Mouse (Mus musculus): ENCODE measurements at regions not wholly inside any gene's neighbourhood (a gene's known extent, or its start where the extent isn't known, plus 50 kb on each side); places are given as distances from the start of the nearest gene placed in this dataset.

DNA sequence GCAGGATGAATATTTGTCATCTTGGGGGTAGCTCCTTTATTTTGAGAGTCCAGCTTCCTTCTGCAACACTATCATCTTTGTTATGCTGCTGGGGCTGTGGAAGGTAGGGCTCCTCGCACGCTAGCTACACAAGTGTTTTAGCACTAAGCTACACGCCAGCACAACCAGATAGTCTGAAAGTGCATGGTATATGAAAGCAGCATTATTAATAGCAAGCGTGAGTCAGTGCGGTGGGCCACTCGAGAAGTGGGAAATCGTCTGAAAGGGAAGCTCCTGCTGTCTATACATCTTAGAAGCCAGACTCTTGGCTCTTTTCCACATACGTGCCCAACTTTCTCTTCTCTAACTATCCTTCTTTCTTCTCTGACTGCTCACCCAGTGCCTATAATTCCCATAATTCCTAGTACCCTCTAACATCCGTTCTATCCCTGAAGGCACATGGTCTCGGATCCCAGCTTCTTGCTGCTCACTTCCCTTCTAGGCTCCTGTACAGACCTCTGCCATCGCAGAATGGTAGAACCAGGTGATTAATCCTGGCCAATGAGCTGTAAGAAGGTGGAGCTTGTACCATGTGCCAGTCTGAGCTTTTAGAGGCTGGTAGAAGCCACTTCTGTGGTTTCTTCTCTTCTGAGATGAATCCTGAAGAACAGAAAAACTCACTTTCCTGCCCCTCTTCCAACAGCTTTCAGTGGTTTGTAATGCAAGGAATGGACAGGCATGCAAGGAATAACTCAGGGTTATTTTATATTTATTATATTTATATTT lies 55.5 kb downstream of the E030025P04Rik start:
- DNase-seq (ENCODE audit: low spot score) = no peak

DNA sequence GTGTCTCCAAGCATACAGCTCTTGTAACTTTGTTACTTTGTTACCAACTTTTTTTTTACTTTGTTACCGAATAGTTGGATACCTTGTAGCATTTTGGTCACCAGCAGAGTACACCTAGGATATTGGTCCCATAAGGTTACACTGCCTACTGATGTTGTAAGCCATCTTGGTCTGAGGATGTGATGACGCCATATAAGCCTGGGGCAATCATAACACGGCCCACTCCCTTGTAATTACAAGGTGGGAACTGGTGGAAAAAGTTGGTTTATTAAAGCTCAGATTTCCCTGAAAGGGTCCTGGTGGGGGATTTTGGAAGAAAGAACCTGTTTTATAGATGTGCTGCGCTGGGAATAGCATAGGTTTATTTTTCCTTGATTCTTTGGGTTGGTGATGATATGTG lies 62.2 kb downstream of the E030025P04Rik start:
- DNase-seq (ENCODE audit: low spot score) = no peak

DNA sequence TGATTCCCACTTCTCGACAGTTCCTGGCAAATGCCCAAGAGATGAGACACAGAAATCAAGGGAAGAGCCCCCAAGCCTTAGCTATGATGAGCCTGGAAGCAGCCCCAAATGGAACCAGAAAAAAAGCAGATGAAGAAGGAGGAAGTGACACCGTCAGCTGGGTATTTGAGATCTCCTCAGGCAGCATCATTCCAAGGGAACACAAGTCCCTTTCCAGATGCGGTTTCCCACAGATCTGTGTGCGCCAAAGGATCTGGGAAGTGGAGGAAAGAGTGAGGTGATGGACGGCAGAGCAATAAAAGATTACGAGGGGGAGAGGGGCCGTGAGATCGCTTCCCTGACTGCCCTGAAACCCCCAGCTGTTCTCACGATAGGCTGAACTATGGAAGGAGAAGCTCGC lies 62.7 kb downstream of the E030025P04Rik start:
- DNase-seq (ENCODE audit: low spot score) = no peak

DNA sequence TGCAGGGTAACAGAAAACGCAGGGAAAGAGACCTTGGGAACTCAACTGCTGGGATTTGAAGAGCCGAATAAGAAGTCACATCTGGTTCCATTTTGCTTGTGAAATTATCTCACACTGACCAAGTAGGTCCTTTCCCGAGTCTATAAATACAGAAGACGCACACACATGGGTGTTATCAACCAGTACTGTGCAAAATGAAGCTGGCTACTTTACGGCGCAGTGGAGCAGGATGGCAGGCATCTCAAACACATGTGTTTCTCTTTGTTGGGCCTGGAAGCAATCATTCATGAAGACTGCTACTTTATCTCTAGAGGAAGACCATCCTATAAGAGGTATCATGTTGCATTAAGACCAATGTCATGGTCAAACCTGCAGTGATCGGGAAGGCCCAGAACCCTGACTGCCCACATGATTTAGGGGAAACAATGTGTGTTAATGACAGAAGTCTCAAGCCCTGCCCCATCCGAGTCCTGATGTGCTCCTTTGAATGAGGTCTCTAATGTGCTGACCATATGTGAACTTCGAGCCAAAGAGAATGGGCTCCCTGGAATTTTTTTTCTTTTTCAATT lies 63.2 kb downstream of the E030025P04Rik start:
- no peak for DNase-seq (ENCODE audit: low spot score)

DNA sequence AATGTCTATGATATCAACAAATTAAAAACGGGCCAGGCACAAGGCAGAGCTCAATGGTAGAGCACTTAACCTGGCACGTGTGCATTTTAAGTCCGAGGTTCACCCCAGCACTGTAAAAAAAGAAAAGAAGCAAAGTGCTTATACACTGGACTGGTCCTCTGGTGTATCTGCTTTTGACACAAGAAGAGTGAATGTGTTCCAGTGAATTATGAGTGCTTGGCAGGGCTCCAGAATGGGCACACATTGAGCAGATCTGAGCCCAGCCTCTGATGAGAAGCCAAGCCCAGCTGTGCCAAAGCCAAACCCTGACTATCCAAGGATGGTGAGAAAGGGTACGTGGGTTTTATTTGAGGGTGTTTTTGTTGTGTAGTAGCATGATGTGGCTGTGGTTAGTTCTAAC lies 64.7 kb downstream of the E030025P04Rik start:
- no peak for DNase-seq (ENCODE audit: low spot score)

DNA sequence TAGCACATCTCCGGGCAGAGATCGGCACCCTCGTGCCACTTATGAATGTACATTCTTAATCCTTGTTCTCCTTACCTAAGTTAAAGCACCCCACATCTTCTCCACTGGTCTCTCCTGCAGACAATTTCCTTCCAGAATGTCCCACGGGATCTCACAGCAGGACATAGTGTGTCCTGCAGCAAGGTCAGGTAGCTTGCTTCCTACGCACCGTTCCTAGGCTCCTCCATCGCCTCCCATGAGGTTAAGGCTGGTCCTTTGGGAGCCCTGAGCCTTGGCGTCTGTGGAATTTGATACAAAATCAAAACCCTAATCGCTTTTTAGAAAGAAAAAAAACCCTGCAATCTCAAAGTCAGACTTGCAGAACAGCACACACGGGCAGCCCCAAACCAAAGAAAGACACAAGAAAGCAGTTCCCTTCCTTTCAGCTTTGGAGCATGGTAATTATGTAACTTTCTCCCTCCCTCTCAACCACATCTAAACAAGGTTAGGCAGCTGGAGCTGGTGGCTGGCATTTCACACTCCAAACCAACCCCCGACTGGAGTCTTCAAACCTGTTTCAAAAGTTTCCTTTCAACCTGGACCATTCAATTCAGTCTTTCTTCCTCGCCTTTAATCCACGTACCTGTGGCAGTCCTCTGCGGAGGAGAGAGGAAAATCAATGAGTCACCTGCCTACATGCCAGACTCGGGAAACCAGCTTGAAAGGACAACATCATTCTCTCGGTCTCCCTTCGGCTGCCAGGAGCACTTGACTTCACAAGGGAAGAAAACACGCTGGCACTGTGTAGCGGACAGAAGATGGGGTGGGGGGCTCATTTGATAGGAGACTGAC lies 67.4 kb downstream of the E030025P04Rik start:
- no peak for DNase-seq (ENCODE audit: low spot score)

DNA sequence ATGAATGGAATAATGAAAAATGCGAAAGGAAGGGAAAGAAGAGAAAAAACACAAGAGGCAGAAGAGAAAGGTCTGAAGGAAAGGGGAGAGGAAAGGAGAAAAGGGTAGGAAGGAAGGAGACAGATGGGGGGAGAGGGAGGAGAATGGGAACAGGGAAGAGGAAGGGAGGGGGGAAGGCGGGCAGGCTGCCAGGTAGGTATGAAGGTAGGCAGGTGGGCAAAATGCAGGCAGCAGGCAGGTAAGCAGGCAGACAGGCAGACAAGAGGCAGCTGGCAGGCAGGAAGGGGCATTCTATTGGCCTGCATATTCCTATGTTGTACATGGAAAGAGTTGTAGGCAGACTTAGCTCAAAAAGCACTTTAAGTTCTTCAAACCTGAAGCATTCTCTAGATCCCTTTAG lies 72.8 kb downstream of the E030025P04Rik start:
- DNase-seq (ENCODE audit: low spot score) = no peak

DNA sequence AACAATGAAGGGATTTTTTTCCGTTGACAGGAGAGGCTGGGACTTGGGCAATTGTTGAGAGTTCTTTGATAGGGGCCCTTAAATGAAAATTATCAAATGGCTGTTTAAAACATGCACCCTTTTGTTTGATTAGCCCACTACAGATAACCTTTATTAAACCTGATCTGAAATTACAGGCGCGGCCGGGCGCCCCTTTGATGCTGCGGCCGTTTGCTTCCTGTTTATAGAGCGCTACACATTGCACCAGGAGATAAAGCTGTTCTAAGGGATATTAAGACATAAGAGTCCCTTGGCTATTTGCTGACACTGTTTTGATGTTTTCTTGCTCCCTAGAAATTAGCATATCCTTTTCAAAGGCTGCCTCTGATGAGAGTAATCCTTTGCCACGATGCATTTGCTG lies 73.8 kb downstream of the E030025P04Rik start:
- no peak for DNase-seq (ENCODE audit: low spot score)

DNA sequence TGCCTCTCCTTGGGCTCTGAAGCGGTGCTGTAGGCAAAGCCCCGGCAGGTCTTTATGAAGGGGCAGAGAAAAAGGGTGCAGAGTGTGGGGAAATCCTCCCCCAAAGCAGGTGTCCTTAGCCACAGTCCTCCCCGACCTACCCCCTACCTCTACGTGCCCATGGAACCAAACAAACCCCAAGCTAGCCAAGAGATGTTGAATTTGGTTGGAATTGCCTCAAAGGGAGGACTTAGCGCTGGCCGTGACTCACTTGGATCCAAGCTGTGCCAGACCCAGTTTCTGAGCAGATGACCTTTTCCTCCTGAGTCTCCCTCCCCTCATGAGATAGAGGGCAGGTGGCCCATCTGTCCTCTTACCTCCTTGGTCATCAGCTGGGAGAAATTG lies 74.9 kb downstream of the E030025P04Rik start:
- no peak for DNase-seq (ENCODE audit: low spot score)

DNA sequence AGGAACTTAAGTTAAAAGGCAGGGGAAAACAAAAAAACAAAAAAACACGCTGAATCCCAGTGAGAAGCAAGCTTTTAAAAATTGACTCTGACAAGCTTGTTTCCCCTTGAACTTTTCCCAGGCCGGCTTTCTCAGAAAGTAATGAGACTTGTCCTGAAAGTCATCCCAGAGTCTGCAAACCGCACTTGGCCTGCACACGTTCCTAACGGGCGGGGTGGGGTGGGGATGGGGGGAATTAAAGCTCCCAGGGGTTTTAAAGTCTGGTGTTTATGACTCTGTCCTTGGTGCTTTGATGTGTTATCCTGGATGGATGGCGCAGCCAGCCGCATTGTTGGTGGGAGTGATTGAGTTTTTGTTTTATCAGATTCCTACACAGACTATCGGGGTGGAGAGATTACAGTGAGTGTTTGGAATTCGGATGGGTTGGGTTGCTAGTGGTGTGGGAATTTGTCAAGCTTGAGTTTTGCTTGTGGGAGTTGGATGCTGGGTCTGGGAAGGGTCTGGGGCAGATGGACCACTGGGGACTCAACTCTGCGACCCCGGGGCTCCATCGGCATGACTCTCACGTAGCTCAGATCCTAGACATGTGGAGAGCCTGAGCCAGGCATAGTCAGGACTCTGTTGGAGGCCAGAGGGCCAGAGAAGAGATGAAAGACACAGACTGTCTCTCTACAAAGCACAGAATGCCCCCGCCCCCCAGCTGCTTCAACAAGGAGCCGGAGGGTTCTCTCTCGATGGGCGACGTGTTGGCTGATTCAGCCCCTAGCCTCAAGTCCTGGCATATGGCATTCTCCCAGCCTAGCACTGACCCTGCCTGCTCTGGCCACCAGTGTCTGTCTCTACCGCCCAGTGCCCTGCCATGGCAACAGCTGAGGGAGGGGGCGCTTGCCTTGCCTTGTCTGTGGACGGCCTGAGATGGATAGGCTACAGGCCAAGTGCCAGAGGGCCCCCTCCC lies 75.5 kb downstream of the E030025P04Rik start:
- no peak for DNase-seq (ENCODE audit: low spot score)

DNA sequence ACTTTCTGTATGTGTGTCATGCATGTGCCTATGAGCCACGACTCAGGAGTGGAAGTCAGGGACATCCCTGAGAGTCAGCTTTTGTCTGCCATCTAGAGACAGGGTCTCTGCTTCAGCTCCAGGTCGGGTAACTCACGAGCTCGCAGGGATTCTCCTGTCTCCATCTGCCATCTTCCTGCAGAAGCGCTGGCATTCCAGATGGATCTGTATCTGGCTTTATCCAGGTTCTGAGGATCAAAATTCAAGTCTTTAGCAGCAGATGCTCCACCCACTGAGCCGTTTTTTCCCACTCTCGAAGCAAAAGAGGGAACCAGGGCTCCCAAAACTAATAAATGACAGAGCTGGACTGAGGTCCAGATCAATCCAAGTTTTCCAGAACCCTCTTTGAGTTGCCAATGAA lies 76.4 kb downstream of the E030025P04Rik start:
- no peak for DNase-seq (ENCODE audit: low spot score)

DNA sequence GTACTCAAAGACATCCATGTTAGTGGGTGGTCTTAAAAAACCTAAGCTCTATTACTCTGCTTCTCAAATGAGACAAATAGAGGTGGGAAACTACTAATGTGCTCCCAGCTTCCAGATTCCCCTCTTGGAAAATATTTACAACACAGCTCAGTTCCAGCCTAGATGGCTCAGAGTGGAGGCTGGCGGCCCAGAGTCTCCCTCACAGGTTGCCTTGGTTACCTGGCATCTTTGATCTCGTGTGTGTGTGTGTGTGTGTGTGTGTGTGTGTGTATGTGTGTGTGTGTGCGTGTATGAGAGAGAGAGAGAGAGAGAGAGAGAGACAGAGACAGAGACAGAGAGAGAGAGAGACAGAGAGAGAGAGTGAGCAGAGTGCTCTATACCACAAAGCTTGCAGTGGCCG lies 82.2 kb downstream of the E030025P04Rik start:
- no peak for DNase-seq (ENCODE audit: low spot score)

DNA sequence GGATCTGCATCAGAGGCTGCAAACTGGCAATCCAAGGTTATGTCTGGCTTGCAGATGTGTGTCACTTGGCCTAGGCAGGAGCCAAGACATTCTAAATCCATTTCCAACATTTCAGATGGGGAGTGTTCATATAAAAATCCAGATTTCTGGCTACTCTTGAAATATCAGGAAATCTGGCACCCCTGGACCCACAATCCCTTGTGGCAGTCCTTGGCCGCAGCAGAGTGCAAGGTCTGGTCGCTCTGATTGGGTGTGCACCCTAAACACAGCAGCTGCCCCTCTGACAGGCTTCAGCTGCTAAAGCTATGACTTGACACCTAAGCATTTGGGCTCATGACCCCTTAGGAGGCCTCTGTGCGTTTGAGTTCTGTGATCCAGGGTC lies 83.7 kb downstream of the E030025P04Rik start:
- DNase-seq (ENCODE audit: low spot score) = no peak

DNA sequence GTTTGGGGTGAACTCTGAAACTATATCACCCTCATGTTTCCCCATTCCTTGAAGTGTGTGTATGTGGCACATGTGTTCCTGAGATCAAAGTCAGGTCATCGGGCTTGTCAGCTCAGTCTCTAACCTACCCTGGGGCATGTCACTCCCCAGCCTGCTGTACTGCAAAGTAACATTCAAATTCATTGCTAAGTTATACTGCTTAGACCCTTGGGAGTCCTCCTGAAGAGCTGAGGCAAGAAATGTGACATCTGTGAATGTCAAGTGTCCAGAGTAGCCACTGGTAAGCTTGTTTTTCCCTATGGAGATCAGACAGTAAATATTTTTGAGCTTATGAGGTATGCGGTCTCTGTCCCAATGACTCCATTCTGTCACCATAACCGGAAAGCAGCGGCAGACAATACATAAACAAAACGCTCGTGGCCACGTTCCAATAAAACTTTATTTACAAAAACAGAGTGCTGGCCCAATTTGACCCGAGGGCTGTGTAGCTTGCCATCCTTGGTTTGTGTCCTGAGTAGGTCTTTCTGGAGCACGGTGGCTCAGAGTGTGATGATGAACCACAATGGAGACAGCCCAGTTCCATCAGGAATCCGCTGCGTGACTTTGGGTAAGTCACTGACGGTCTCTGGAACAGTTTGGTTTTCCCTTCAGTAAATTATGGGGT lies 84.2 kb downstream of the E030025P04Rik start:
- DNase-seq (ENCODE audit: low spot score) = no peak

DNA sequence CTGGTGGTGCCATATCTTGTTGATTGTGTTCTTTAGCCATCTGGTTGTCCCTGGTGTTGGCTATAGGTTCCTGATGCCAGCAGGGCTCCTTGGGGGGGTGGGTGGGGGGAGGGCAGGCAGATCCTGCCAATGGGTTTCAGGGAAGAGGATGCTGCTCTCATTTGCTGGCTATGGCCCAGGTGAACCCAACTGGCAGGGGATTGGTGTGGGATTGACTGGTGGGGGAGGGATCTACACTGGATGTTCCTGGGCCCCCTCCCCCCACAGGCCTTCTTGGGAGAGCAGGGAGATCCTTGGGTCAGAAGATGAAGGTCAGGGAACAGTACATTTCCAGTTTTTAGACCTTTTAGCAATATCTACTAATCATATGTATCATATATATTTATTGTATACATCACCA lies 86.1 kb downstream of the E030025P04Rik start:
- DNase-seq (ENCODE audit: low spot score) = no peak

DNA sequence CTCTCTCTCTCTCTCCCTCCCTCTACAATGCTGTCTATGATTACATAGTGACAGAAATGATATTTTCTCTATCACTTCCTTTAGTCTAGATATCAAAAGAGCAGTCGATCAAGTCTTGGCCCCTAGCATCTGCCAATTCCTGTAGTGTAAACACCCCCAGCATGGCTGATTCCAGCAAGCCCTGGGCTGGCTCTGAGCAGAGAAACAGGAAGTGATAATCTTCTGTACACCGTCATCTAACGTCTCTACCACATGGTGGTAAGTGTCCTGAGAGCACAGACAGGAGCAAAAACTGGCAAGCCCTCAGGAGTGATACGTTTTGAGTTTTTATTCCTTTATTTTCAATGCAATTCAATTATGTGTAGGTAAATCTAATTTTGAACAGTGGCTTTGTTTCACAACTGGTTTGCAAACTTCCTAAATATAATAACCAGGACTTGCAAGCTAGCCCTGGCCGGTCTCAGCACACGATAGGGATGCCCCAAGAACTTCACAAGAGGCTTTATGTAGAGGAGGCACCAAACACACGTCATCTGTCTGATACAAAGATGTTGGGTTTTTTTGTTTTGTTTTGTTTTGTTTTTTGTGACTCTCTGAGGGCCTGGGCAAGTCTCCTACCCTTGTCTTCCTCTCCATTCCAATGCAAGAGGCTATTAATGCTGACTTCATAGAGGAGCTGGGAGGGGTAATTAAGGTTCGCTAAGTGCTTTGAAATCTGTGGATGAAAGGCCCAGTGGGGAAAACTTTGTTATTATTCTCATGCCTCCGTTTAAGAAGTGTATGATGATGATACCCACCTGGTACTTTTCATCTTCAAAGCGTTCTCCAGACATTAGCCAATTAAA lies 95.7 kb downstream of the E030025P04Rik start:
- DNase-seq (ENCODE audit: low spot score) = no peak

DNA sequence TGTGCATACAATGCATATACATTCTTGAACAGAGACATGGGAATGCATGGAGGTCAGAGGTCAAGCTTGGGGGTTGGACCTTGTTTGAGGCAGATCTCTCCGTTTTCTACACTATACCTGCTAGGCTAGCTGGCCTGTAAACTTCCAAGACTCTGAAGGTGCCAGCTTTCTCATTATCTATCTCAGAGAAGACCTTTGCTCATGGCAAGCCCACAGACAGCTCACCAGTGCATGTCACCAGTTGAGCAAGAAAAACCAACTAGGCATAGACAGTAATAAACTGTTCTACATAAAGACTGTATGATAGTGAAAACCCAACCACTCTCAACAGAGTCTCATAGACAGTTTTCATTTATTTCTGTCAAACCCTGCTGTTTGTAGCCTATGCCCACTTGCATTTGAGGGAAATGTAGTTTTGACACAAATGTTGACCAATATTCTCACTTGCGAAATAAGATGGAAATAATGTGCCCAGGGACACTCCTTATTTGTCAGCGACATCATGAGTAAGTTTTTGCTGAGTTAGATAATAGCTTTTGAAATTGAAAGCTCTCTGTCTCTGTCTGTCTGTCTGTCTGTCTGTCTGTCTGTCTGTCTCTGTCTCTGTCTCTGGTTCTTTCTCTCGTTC lies 96.6 kb downstream of the E030025P04Rik start:
- DNase-seq (ENCODE audit: low spot score) = no peak

DNA sequence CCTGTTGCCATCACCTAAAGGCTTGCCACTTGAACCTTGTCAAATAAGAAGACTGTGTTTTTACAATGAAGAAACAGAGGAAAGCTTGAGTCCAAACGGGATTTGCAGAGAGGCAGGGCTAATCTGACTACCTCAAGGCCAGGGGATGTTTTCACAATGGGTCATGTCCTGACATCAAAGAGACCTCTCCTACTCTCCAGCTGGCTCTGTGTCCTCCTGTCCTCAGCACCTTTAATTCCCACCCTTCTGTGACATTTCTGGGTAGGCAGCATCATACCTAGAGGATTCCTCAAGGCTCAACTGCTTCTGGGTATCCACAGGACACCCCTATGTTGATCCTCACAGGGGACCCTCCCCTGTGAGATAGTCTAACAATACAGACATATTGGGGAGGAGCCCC lies 97.7 kb downstream of the E030025P04Rik start:
- no peak for DNase-seq (ENCODE audit: low spot score)

DNA sequence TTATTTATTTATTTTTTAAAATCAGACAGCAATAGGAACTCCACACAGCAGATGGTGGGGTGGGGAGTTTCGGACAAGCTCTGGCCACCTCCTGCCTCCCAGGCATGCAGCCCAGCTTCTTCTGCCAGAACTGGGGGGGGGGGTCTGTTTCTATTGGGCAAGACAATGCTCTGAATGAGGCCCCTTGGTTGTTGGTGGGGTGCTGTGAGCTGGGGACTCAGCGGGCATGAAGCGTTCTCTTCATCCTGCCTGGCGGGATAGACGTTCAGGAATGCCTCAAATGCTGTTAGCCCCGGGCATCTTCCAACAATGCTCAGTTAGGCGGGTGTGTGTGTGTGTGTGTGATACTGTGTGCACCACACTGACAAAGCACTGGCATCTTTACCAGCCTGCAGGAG lies 103.7 kb downstream of the E030025P04Rik start:
- DNase-seq (ENCODE audit: low spot score) = no peak
